Mouse (Mus musculus): ENCODE measurements around the gene Tbrg1.

Tbrg1 gene

DNA sequence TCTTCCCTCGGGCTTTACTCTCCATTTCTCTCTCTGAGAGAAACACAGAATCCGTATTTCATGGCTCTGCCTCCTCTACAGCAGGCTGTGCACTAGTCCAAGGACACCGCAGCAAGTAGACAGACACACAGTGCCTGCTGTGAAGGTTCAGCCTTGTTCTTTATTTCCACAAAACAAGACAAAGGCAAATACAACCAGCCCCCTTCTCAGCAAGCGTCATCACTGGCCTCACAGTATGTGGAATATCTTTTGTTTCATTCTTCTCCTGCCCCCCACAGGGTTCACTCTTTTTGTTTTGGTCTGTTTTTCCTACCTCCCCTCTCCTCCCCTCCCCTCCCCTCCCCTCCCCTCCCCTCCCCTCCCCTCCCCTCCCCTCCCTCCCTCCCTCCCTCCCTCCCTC, 28.5 kb downstream of the Tbrg1 start:
- DNase-seq: no peak

DNA sequence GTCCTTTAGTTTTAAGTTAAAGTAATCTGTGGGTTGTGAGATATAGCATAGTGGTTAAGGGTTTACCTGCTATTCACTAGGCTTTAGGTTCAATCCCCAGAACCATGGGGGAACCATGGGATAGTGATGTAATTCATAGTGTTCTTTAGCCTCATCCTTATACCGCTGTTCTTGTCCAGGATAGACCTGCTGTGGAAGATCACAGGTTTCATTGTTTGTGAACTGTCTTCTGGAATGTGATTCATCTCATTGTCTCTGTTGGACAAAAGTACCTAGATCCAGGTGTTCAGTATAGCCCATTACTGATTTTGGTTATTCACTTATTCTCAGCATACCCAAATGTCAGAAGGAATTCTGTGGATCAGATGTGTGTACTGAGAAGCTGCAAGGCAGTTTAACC, 29.8 kb downstream of the Tbrg1 start:
- no peak for DNase-seq

- DNase-seq: no peak
These were observed 31.0 kb downstream of the Tbrg1 start for GRCm38 (mm10) chr9:37626103-37626567.

- DNase-seq: no peak
These were observed 31.5 kb downstream of the Tbrg1 start for GRCm38 (mm10) chr9:37625641-37626040.

DNA sequence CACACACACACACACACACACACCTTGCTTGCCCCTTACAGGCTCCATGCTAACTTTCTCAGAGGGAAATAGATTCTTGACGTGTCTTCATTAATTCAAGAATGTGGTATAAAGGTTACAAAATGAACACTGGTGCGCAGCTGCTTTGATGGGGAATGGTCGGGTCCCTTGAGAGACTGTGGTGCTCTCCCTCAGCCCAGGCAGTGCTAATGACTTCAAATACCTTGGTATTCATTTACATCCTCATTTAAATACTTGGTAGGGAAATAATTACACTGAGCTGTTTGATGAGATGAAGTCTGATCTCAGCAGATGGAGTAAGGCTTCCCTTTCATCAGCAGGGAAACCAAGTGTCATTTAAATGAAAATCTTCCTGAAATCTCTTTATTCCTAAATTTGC, 32.0 kb downstream of the Tbrg1 start:
- no peak for DNase-seq

- DNase-seq: no peak
These were observed 32.6 kb downstream of the Tbrg1 start for GRCm38 (mm10) chr9:37624502-37624901.

GRCm38 (mm10) chr9:37623981-37624380, 33.1 kb downstream of the Tbrg1 start:
- DNase-seq: no peak

DNA sequence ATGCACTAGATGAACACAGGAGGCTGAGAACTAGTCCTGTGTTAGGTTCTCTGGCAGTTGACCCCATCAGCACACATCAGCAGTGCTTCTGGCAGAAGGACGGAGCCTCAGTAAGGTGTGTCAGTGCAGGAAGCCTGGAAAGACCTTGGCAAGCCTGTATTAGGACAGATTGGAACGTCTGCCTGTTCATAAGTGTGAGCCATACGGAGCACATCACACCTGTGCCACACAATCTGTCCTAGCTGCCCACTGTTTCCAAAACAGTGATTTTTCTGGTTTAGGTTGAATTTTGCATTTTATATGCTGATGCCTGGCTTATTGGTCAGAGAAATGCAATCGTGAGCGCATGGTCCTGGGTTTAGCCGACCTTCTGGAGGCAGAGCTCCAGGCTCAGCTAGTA, 35.8 kb downstream of the Tbrg1 start:
- no peak for DNase-seq

GRCm38 (mm10) chr9:37616770-37617169, 40.3 kb downstream of the Tbrg1 start:
- peak; percentile 42 for DNase-seq

DNA sequence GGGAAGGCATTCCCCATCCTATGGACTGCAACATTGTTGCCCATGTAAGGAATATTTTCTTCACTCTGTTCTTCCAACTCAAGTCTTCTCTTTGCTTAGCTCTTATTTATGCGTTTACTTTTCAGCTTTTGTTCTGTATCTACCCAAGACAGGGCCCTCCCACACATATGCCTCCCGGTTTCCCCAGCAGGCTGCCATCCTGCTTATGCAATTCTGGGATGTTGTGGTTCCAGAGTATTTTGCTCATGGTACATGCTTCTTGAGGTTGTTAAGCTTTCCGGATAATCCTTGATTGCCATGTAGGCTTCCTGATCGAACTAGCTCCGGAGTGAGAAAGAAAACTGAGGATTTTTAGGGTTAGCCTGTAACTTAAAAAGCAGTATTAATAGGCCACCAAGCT, 41.9 kb downstream of the Tbrg1 start:
- DNase-seq: no peak

GRCm38 (mm10) chr9:37614316-37614715, 42.8 kb downstream of the Tbrg1 start:
- no peak for DNase-seq

DNA sequence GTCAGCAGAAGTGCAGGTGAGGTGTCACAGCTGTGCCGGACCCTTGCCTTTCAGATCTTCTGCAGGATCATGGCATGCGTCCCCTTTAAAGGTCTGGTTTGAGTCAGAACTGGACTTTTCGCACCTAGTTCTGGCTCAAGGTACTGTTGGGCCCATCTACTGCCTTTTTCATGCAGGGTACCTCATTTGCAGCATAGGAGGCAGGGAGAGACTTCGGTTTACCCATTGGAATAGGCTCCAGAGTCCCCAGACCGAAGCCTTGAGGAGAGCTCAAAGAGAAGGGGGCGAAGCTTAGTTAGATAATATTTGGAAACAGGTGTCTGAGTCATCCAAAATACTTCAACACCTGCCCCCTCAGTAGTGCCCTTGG, 43.2 kb downstream of the Tbrg1 start:
- no peak for DNase-seq

DNA sequence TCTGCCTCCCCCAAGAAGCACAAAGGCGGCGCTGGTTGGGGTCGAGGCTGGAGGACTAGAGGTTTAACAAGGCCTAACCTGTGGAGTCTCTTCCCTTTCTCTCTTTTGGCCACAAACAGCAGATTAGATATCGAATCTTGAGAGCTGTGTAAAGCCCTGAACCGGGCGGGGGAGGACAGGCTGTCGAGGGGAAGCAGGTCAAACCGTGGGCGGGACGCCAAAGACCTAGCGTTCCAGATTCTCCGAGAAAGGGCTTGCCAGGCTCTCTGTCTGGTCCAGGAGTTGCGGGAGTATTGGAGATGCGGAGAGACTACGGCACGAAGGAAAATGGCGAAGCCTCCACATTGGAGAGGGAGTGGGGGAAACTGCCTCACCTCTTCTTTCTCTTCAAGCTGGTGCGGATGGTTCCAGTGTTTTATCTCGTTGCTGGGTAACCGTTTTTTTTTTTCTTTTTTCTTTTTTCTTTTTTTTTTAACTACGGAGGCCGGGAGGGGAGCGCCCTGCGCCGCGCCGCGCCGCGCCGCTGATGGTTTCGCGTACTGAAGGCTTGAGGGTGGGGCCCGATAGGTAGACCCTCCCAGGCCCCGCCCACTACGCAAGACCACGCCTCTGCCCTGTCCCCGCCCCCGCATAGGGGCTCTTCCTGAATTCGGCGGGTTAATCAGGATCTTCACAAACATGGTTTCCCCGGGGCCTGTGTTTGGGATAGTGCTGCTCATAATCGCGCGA, 43.8 kb downstream of the Tbrg1 start, which contains the start of gene Spa17:
Gene Spa17 (minus strand): TSS at position 541 of the 729 bp plus-strand sequence.
- DNase-seq: peak; percentile 95

- DNase-seq: no peak
These were observed 47.6 kb downstream of the Tbrg1 start for GRCm38 (mm10) chr9:37609558-37609957.

DNA sequence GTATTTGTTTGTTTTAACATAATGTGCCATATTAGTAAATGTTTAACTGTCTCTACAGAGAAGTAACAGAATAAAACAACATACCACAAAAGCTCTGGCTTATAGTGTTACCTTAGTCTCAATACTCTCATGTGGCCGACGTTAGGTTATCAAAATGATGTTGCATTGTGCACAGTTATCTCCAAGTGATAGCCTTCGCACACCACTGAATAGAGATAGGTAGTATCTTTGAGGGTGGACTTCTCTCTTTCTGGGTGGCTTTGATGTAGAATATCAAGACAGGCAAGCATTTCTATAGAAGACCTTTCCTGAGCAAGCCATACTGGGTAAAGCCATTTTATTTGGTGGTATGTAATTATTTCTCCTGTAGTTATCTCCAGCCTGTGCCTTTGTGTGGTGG, 52.0 kb downstream of the Tbrg1 start:
- DNase-seq: no peak

DNA sequence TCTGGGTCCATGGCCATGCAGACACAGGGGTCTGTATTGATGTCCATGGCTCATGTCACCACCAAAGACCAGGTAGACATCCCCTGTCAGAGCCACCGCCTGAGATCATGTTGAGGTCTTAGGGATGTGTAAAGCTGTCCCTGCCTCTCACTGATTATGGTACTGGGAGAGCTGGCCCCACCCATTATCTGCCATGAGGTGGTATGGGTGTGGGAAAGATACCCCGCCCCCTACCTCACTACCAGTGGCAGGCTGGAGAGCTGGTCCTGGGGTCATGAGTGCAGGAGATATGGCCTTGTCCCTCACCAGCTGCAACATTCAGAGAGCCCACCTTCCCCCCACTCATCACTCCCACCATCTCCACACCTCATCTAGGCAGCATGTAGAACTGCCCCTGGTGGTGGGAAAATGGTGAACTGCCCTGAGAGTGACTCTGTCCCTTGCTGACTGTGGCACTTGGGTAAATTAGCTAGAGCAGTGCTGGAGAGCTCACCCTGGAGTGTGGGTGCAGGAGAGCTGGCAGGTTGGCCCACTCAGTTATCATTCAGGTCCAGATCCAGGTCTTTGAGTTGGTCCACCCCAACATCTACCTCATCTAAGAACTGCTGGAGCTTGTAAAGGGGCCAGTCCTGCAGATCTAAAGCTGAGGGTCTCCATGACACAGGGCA, 56.4 kb downstream of the Tbrg1 start:
- DNase-seq: no peak

All from thymus, postnatal 14 days (tissue).